In the genomic region with DNA sequence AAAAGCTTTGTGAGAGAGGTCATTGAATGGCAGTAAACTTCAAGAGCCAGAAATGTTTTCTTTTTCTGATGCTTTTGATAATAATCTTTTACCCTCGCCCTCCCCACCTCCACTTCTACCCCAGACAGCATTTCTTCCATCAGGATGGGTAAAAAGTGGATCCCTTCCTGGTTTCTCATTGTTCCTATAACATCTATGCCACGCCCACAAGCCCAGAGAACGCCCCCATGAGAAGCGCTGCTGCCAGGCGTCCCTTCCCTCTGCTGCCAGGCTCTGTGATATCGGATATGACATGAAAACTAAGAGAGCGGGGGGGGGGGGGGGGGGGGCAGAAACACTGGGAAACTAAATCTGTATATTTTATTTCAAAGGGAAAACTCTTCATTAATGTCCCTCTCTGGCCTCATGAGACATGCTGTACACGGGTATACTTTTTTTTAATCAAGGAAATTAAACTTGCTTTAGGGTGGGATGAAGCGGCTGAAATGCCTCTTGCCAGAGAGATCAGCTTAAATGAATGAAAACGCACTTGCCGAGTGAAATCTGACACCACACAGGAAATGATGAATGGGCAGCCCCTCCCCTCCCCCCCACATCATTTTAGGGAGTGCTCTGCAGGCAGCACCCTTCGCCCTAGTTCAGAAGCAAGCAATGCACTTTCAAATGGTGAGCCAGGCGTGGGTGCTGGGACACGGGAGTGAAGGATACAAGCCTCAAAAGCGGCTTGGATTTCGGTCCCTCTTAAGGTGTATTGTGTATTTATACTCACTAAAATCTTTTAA, we compare ENCODE assay signal across 8 mouse cellular contexts. TPM values are rescaled to one million over a fixed set of nuclear protein-coding genes. Genes with fewer than 3 reads are reported as not detected.
DNase-seq lines count a peak whose midpoint lies in the region; ATAC-seq lines count a peak whose summit lies in the region.

No protein-coding gene starts in this region.

- H3K4me3 ChIP-seq in embryonic facial prominence, embryonic 13.5 days, result peak overlapping the region; percentile 26
- peak overlapping the region; percentile 22 for H3K4me3 ChIP-seq in hindbrain, embryonic 16.5 days (ENCODE audit: low read length)

- ATAC-seq in embryonic facial prominence, embryonic 13.5 days (ENCODE audit: insufficient number of reproducible peaks, insufficient read depth, low FRiP score, low TSS enrichment, low read depth), result no peak; the same call in 1 of the 2 replicates
- ATAC-seq in hindbrain, embryonic 16.5 days, result peak; percentile 69
- ATAC-seq in monocyte, adult 5-6 weeks (replicated peaks; ENCODE audit: insufficient number of reproducible peaks, low FRiP score, low TSS enrichment, poor library complexity, severe bottlenecking), result no peak

- H3K27me3 ChIP-seq in embryonic facial prominence, embryonic 13.5 days, result no peaks in the 10 kb centered on the region
- H3K27me3 ChIP-seq in hindbrain, embryonic 16.5 days (replicated peaks; ENCODE audit: control insufficient read depth, insufficient read depth, low read length), result no peaks in the 10 kb centered on the region

- H3K36me3 ChIP-seq in embryonic facial prominence, embryonic 13.5 days, result no peaks in the 10 kb centered on the region
- H3K36me3 ChIP-seq in hindbrain, embryonic 16.5 days (ENCODE audit: control insufficient read depth, insufficient read depth, low read length), result no peaks in the 10 kb centered on the region

- DNase-seq in urinary bladder, postnatal 25 days (ENCODE audit: low spot score), result peak; percentile 33
- DNase-seq in urinary bladder, postnatal 10 days (ENCODE audit: low spot score), result no peak
- peak; percentile 35 for DNase-seq in lung, postnatal 36 days
- no peak for DNase-seq in spleen, postnatal 36 days (ENCODE audit: low spot score in 2 of 2)
- DNase-seq in natural killer cell, adult 2 months (ENCODE audit: low spot score in 2 of 2), result no peak

- peaks cover 64% of the 10 kb centered on the region for H3K4me1 ChIP-seq in embryonic facial prominence, embryonic 13.5 days
- peaks cover 8% of the 10 kb centered on the region; the same call in 1 of the 2 replicates for H3K4me1 ChIP-seq in hindbrain, embryonic 16.5 days (ENCODE audit: control insufficient read depth, insufficient read depth, low read depth, low read length)

- no peaks in the 10 kb centered on the region for H3K9me3 ChIP-seq in embryonic facial prominence, embryonic 13.5 days
- H3K9me3 ChIP-seq in hindbrain, embryonic 16.5 days (ENCODE audit: control insufficient read depth, low read length), result no peaks in the 10 kb centered on the region

- peak overlapping the region; percentile 56 for H3K4me2 ChIP-seq in embryonic facial prominence, embryonic 13.5 days
- H3K4me2 ChIP-seq in hindbrain, embryonic 16.5 days (ENCODE audit: low read length), result peak overlapping the region; percentile 62

- WGBS in embryonic facial prominence, embryonic 13.5 days, result 6% methylated on average over 16 of the region's 16 CpGs
- 5% methylated on average over 15 of the region's 16 CpGs for WGBS in hindbrain, embryonic 16.5 days

- H3K9ac ChIP-seq in embryonic facial prominence, embryonic 13.5 days, result no peak overlapping the region
- 0 out of 2 replicates have a peak overlapping the region, but pooled peaks have one; percentile 42 for H3K9ac ChIP-seq in hindbrain, embryonic 16.5 days (ENCODE audit: low read depth, low read length)

- H3K27ac ChIP-seq in embryonic facial prominence, embryonic 13.5 days, result peak overlapping the region; percentile 64
- H3K27ac ChIP-seq in hindbrain, embryonic 16.5 days (ENCODE audit: low read depth, low read length), result no peak overlapping the region

RNA-seq across cellular contexts. Expression of a gene that starts 22.8 kb away (rescaled TPM):
- polyA plus RNA-seq in embryonic facial prominence, embryonic 13.5 days (2015; fragmentation: Nextera tagmentation; extraction: Ambion mirVana), result 17.3 and 18.8 TPM in 2 replicates
- 2.5 and 3.2 TPM in 2 replicates for polyA plus RNA-seq in hindbrain, embryonic 16.5 days (2015; fragmentation: Nextera tagmentation; extraction: Ambion mirVana)
- 0.39 to 1.2 TPM in 2 of 3 replicates, not detected in the other for total RNA-seq in monocyte, adult 5-6 weeks (2017)

Comparison
In these comparisons a context has a peak if more than half of its experiments do, and no peak if none do; other contexts are left out.
1. DNase-seq: peak in urinary bladder, postnatal 25 days (single experiment) and lung, postnatal 36 days (single experiment); none in urinary bladder, postnatal 10 days (single experiment), spleen, postnatal 36 days (0 of 2) and natural killer cell, adult 2 months (0 of 2).